Mouse (Mus musculus) midbrain, embryonic 15.5 days (tissue): ENCODE results near the gene Tnfsf11. TPM values are rescaled to one million over a fixed set of nuclear protein-coding genes. Genes with fewer than 3 reads are reported as not detected.
A peak's percentile ranks its signal among the peaks of the same experiment; 100 is the strongest.

Experiments
- ATAC-seq: fragments of 200-750 bp; cut with Nextera tagmentation; replicated peaks from 2 replicates; pipeline ENCODE4 v1.8.0; 2017; ENCODE audit warnings: moderate TSS enrichment
- H3K27ac ChIP-seq: fragments of 300-500 bp; sonication (generic); 2 replicates; pipeline ENCODE4 v1.5.1; 2015; ENCODE audit warnings: mild to moderate bottlenecking, inconsistent platforms
- H3K27me3 ChIP-seq: fragments of 300-500 bp; sonication (generic); replicated peaks from 2 replicates; pipeline ENCODE4 v1.6.1; 2015; ENCODE audit warnings: inconsistent platforms
- H3K36me3 ChIP-seq: fragments of 300-500 bp; sonication (generic); replicated peaks from 2 replicates; pipeline ENCODE4 v1.6.1; 2015; ENCODE audit warnings: inconsistent platforms
- H3K4me1 ChIP-seq: fragments of 300-500 bp; sonication (generic); 2 replicates; pipeline ENCODE4 v1.6.1; 2015; ENCODE audit warnings: inconsistent platforms
- H3K4me2 ChIP-seq: fragments of 300-500 bp; sonication (generic); 2 replicates; pipeline ENCODE4 v1.6.1; 2015; ENCODE audit warnings: inconsistent platforms, mild to moderate bottlenecking, moderate library complexity
- H3K4me3 ChIP-seq: fragments of 300-500 bp; sonication (generic); 2 replicates; pipeline ENCODE4 v1.5.1; 2015; ENCODE audit warnings: mild to moderate bottlenecking, inconsistent platforms
- H3K9ac ChIP-seq: fragments of 300-500 bp; sonication (generic); 2 replicates; pipeline ENCODE4 v1.6.1; 2015; ENCODE audit warnings: mild to moderate bottlenecking, inconsistent platforms
- H3K9me3 ChIP-seq: fragments of 300-500 bp; sonication (generic); 2 replicates; pipeline ENCODE4 v1.6.1; 2016; ENCODE audit warnings: inconsistent platforms
- WGBS: fragments of 180-500 bp; shearing (Covaris S2); methylation state at CpG from one replicate; pipeline ENCODE4 v1.1.7; 2015; ENCODE audit warnings: mixed read lengths; 5-methylcytosine and 5-hydroxymethylcytosine counted together
- polyA plus RNA-seq: library from polyadenylated mRNA; unstranded; fragments of >200 nt; fragmentation: Nextera tagmentation; extraction: Ambion mirVana; gene quantifications from 2 replicates; pipeline ENCODE4 v1.2.1, GENCODE M21; 2015

Tnfsf11 gene
- 0.08 TPM in 1 of 2 replicates, not detected in the other for polyA plus RNA-seq

GRCm38 (mm10) chr14:78307286-78308237, at the start of gene Tnfsf11:
TSS of gene Tnfsf11 (minus strand) at chr14:78308043.
- no peaks in the 10 kb centered on the region for H3K9me3 ChIP-seq
- peak; percentile 30; the same call in 1 of the 2 replicates for ATAC-seq
- H3K4me2 ChIP-seq = peak within 1 kb of the TSS; percentile 86
- H3K36me3 ChIP-seq = no peaks in the 10 kb centered on the region
- H3K4me3 ChIP-seq = peak within 1 kb of the TSS; percentile 42
- 1% methylated on average over 51 of the region's 51 CpGs for WGBS
- peaks cover 31% of the 10 kb centered on the region for H3K27me3 ChIP-seq
- H3K4me1 ChIP-seq = peaks cover 9% of the 10 kb centered on the region
- H3K9ac ChIP-seq = peak within 1 kb of the TSS; percentile 26
- no peak within 1 kb of the TSS for H3K27ac ChIP-seq

DNA sequence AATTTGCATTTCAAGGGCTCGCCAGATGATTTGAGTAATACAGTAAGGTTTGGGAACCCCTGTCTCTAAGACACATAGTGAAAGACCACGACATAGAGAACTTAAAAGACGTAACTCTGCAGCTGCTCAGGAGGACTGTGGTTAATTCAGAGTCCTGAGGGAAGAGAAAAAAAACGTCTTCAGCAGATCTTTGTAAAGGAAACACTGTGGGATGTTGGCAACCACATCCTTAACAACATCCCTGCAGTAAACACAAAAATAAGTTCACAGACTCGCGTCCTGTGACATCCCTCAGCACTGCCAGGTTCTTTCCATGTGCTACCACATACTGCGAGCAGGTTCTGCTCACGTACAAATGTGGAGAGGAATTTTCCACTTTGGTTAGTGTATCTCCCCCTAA, 48.9 kb upstream of the Tnfsf11 start:
- H3K27ac ChIP-seq = no peak overlapping the region
- no peaks in the 10 kb centered on the region for H3K36me3 ChIP-seq
- no peak for ATAC-seq
- H3K9me3 ChIP-seq = no peaks in the 10 kb centered on the region
- H3K27me3 ChIP-seq = no peaks in the 10 kb centered on the region
- no peaks in the 10 kb centered on the region for H3K4me1 ChIP-seq
- no peak overlapping the region for H3K4me2 ChIP-seq
- H3K9ac ChIP-seq = no peak overlapping the region
- WGBS = 71% methylated on average over 8 of the region's 8 CpGs
- H3K4me3 ChIP-seq = no peak overlapping the region

DNA sequence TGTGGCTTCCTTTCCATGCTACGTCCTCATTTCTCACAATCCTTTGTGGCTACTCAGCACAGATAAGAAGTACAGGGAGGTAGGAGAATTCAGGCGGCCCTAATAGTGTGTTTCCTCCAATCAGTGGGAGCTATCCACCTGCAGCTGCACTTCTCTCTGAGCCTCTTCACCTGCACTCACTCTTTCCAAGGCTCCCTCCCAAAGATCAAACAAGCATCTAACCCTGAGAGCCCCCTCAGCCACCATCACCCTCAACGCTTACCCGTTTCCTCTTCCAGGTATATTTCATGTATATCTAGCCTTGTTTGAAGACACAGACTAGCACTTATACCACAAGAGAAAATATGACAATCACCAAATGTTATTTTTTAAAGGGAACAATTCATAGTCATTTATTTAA, 47.5 kb upstream of the Tnfsf11 start:
- 89% methylated on average over 4 of the region's 4 CpGs for WGBS
- H3K9ac ChIP-seq = no peak overlapping the region

GRCm38 (mm10) chr14:78352865-78353264, 45.0 kb upstream of the Tnfsf11 start:
- ATAC-seq = no peak
- Histone ChIP-seq H3K4me1 (no peaks in the 10 kb centered on the region), H3K9ac (no peak overlapping the region), H3K4me2 (no peak overlapping the region), H3K36me3 (no peaks in the 10 kb centered on the region), H3K27me3 (no peaks in the 10 kb centered on the region), H3K27ac (no peak overlapping the region), H3K9me3 (no peaks in the 10 kb centered on the region), H3K4me3 (no peak overlapping the region)
- WGBS = 84% methylated on average over 4 of the region's 4 CpGs

More for the DNA sequence above, 47.5 kb upstream of the Tnfsf11 start:
- no peaks in the 10 kb centered on the region for H3K36me3 ChIP-seq
- H3K4me1 ChIP-seq = no peaks in the 10 kb centered on the region
- H3K27me3 ChIP-seq = no peaks in the 10 kb centered on the region
- H3K4me2 ChIP-seq = no peak overlapping the region
- H3K4me3 ChIP-seq = no peak overlapping the region
- no peaks in the 10 kb centered on the region for H3K9me3 ChIP-seq
- no peak overlapping the region for H3K27ac ChIP-seq
- ATAC-seq = no peak

- H3K27ac ChIP-seq = no peak overlapping the region
- WGBS = 91% methylated on average over 7 of the region's 7 CpGs
- no peaks in the 10 kb centered on the region for H3K36me3 ChIP-seq
- no peaks in the 10 kb centered on the region for H3K27me3 ChIP-seq
- no peak overlapping the region for H3K9ac ChIP-seq
- H3K4me3 ChIP-seq = no peak overlapping the region
- no peak for ATAC-seq
- no peak overlapping the region for H3K4me2 ChIP-seq
- no peaks in the 10 kb centered on the region for H3K4me1 ChIP-seq
- no peaks in the 10 kb centered on the region for H3K9me3 ChIP-seq
Measured at GRCm38 (mm10) chr14:78351544-78351943, 43.7 kb upstream of the Tnfsf11 start.

GRCm38 (mm10) chr14:78347715-78348114, 39.9 kb upstream of the Tnfsf11 start:
- WGBS = 94% methylated on average over 2 of the region's 2 CpGs
- Histone ChIP-seq H3K4me2 (no peak overlapping the region), H3K4me1 (no peaks in the 10 kb centered on the region)

GRCm38 (mm10) chr14:78343007-78343406, 35.2 kb upstream of the Tnfsf11 start:
- H3K4me1 ChIP-seq = no peaks in the 10 kb centered on the region
- no peak overlapping the region for H3K27ac ChIP-seq
- H3K27me3 ChIP-seq = no peaks in the 10 kb centered on the region
- H3K4me3 ChIP-seq = no peak overlapping the region
- no peaks in the 10 kb centered on the region for H3K36me3 ChIP-seq
- H3K9ac ChIP-seq = no peak overlapping the region
- no peaks in the 10 kb centered on the region for H3K9me3 ChIP-seq
- WGBS = 78% methylated on average over 8 of the region's 8 CpGs
- no peak overlapping the region for H3K4me2 ChIP-seq
- ATAC-seq = no peak

More at GRCm38 (mm10) chr14:78347715-78348114, 39.9 kb upstream of the Tnfsf11 start:
- Histone ChIP-seq H3K9ac (no peak overlapping the region), H3K36me3 (no peaks in the 10 kb centered on the region), H3K9me3 (no peaks in the 10 kb centered on the region), H3K4me3 (no peak overlapping the region), H3K27me3 (no peaks in the 10 kb centered on the region), H3K27ac (no peak overlapping the region)
- ATAC-seq = no peak

DNA sequence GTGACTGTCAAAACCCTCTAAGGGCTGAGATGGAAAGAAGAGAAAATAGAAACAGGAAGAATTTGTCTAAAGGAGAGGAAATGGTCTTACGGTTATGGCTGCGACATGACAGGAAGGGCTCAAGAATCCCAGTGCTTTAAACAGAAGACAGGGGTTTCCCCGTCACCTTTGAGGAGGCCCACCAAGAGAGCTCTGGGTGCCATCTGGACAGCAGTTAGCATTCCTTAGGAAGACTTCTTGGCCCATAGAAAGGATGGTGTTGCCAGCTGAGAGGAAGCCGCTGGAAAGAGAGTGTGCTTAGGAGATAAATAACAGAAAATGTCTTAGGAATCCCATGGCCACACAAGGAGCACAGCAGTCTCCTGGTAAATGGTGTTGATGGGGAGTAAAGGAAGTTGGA, 34.3 kb upstream of the Tnfsf11 start:
- ATAC-seq = no peak

GRCm38 (mm10) chr14:78333341-78333740, 25.5 kb upstream of the Tnfsf11 start:
- Histone ChIP-seq H3K4me1 (no peaks in the 10 kb centered on the region), H3K4me2 (no peak overlapping the region), H3K9ac (no peak overlapping the region), H3K27ac (no peak overlapping the region), H3K4me3 (no peak overlapping the region), H3K9me3 (no peaks in the 10 kb centered on the region), H3K36me3 (no peaks in the 10 kb centered on the region), H3K27me3 (no peaks in the 10 kb centered on the region)
- ATAC-seq = no peak
- 88% methylated on average over 3 of the region's 3 CpGs for WGBS

More for the DNA sequence above, 34.3 kb upstream of the Tnfsf11 start:
- no peak overlapping the region for H3K4me3 ChIP-seq
- 82% methylated on average over 4 of the region's 4 CpGs for WGBS
- no peaks in the 10 kb centered on the region for H3K27me3 ChIP-seq
- H3K4me1 ChIP-seq = no peaks in the 10 kb centered on the region
- no peaks in the 10 kb centered on the region for H3K36me3 ChIP-seq
- H3K27ac ChIP-seq = no peak overlapping the region
- H3K9me3 ChIP-seq = no peaks in the 10 kb centered on the region
- H3K4me2 ChIP-seq = no peak overlapping the region
- H3K9ac ChIP-seq = no peak overlapping the region

GRCm38 (mm10) chr14:78331368-78331767, 23.5 kb upstream of the Tnfsf11 start:
- ATAC-seq = no peak
- no peaks in the 10 kb centered on the region for H3K27me3 ChIP-seq
- H3K27ac ChIP-seq = no peak overlapping the region
- WGBS = 74% methylated on average over 7 of the region's 7 CpGs
- H3K9me3 ChIP-seq = no peaks in the 10 kb centered on the region
- H3K4me3 ChIP-seq = no peak overlapping the region
- no peak overlapping the region for H3K9ac ChIP-seq
- no peak overlapping the region for H3K4me2 ChIP-seq
- no peaks in the 10 kb centered on the region for H3K4me1 ChIP-seq
- H3K36me3 ChIP-seq = no peaks in the 10 kb centered on the region

GRCm38 (mm10) chr14:78330576-78331300, 22.9 kb upstream of the Tnfsf11 start:
- ATAC-seq = no peak
- no peak overlapping the region for H3K4me2 ChIP-seq
- no peaks in the 10 kb centered on the region for H3K9me3 ChIP-seq
- no peaks in the 10 kb centered on the region for H3K36me3 ChIP-seq
- no peak overlapping the region for H3K9ac ChIP-seq
- no peaks in the 10 kb centered on the region for H3K4me1 ChIP-seq
- H3K27me3 ChIP-seq = no peaks in the 10 kb centered on the region
- H3K27ac ChIP-seq = no peak overlapping the region
- no peak overlapping the region for H3K4me3 ChIP-seq
- 55% methylated on average over 11 of the region's 11 CpGs for WGBS

DNA sequence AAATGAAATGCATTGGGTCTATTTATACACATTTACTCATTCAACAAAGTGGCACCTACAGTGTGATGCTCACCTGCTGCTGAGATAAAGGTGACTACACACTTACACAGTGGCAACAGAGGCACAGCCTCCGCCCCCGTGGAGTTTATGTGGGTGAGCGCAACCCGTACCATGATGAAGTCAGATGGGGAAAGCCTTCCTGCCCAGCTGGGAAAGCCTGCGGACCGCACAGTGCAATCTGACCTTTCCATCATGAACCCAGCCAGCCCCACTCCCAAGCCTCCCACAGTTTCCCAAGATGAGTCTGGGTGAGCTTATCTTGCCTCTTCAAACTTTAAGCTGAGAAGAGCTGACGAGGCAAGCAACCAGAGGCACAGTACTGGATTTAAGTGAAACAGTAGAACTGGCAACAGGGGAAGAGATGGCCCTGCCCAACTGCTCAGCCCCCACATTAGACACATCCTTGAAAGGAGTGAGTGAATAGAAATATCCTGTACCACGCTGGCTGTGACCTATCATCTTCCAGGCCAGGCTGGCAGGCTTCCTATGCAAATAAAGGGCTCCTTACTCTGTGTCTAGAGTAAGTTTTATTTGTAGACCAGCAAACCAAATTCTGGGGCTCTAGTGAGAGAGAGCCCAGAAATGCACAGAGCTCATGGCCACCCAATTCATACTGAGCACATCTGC, 22.1 kb upstream of the Tnfsf11 start:
- H3K9me3 ChIP-seq = no peaks in the 10 kb centered on the region
- H3K27ac ChIP-seq = no peak overlapping the region
- H3K36me3 ChIP-seq = no peaks in the 10 kb centered on the region
- no peak overlapping the region for H3K4me2 ChIP-seq
- H3K4me1 ChIP-seq = no peaks in the 10 kb centered on the region
- no peak for ATAC-seq
- H3K4me3 ChIP-seq = no peak overlapping the region
- 78% methylated on average over 8 of the region's 8 CpGs for WGBS
- no peaks in the 10 kb centered on the region for H3K27me3 ChIP-seq
- H3K9ac ChIP-seq = no peak overlapping the region
